Mouse (Mus musculus) heart, postnatal 0 days (tissue): ENCODE results near the gene Dusp22.

Experiments used
- CTCF ChIP-seq: IDR thresholded peaks from 2 replicates; pipeline ENCODE4 v1.5.1; 2016; ENCODE audit warnings: antibody characterized with exemption, control low read depth, low read depth
- EP300 ChIP-seq: IDR thresholded peaks from 2 replicates; pipeline ENCODE4 v1.6.1; 2016; ENCODE audit warnings: antibody characterized with exemption, low read depth

GRCm38 (mm10) chr13:30732709-30733445 is 73.1 kb downstream of the Dusp22 start:
- TF ChIP-seq CTCF (no peak), EP300 (no peak)
